Mouse (Mus musculus): ENCODE results near the gene Rell1. TPM values are rescaled to one million over a fixed set of nuclear protein-coding genes. Genes with fewer than 3 reads are reported as not detected.

The Rell1 gene
- polyA plus RNA-seq, 1 experiment from 2014 or later, result 10.4 TPM

DNA sequence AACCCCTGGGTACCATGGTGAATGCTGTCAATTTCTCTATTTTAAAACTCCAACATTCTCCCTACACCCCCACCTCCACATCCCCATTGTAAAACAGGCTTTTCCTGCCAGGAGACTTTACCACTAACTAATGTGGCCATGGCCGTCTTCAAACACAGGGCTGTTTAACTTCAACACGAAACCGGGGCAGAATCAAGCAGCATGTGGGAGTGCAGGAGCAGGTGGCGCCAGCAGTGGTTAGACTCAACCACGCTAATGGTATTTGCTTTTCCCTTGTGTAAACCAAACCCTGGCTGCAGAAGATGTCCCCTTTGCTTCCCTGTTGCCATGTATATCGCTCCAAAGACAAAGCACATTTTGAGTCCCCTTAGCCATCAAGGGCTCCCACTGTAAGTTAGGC lies 76.8 kb downstream of the Rell1 start:
- ATAC-seq (peak; percentile 47; the same call in 1 of the 2 replicates), DNase-seq (no peak)
- Histone ChIP-seq H3K27ac (ENCODE audit: low read depth) (no peak overlapping the region), H3K4me1 (ENCODE audit: insufficient read depth) (peaks cover 8% of the 10 kb centered on the region), H3K4me3 (ENCODE audit: low read depth, low read length) (no peak overlapping the region), H3K4me2 (ENCODE audit: low read depth, low read length) (no peak overlapping the region), H3K36me3 (replicated peaks; ENCODE audit: insufficient read depth, low read length) (0 out of 2 replicates have a peak, but pooled peaks cover 2% of the 10 kb centered on the region), H3K9ac (replicated peaks) (no peak overlapping the region), H3K27me3 (ENCODE audit: insufficient read depth, low read length) (no peaks in the 10 kb centered on the region), H3K9me3 (ENCODE audit: low read length) (no peaks in the 10 kb centered on the region)
- WGBS (ENCODE audit: insufficient replicate concordance), result 60% methylated on average over 6 of the region's 6 CpGs
- TF ChIP-seq CTCF (IDR thresholded peaks at IDR 0.05; ENCODE audit: low read depth) (no peak), EP300 (IDR thresholded peaks at IDR 0.05; ENCODE audit: low read depth) (no peak)

GRCm38 (mm10) chr5:63891241-63891640 lies 77.5 kb downstream of the Rell1 start:
- no peak overlapping the region for H3K4me2 ChIP-seq (ENCODE audit: low read depth, low read length)
- H3K9ac ChIP-seq (replicated peaks), result no peak overlapping the region
- no peak overlapping the region for H3K4me3 ChIP-seq (ENCODE audit: low read depth, low read length)
- no peak overlapping the region for H3K27ac ChIP-seq (ENCODE audit: low read depth)
- TF ChIP-seq EP300 (IDR thresholded peaks at IDR 0.05; ENCODE audit: low read depth) (no peak), CTCF (IDR thresholded peaks at IDR 0.05; ENCODE audit: low read depth) (no peak)
- 0 out of 2 replicates have a peak, but pooled peaks cover 2% of the 10 kb centered on the region for H3K36me3 ChIP-seq (replicated peaks; ENCODE audit: insufficient read depth, low read length)
- DNase-seq (no peak), ATAC-seq (no peak)
- no peaks in the 10 kb centered on the region for H3K9me3 ChIP-seq (ENCODE audit: low read length)
- H3K4me1 ChIP-seq (ENCODE audit: insufficient read depth), result peaks cover 8% of the 10 kb centered on the region
- H3K27me3 ChIP-seq (ENCODE audit: insufficient read depth, low read length), result no peaks in the 10 kb centered on the region
- WGBS (ENCODE audit: insufficient replicate concordance), result 74% methylated on average over 4 of the region's 4 CpGs

DNA sequence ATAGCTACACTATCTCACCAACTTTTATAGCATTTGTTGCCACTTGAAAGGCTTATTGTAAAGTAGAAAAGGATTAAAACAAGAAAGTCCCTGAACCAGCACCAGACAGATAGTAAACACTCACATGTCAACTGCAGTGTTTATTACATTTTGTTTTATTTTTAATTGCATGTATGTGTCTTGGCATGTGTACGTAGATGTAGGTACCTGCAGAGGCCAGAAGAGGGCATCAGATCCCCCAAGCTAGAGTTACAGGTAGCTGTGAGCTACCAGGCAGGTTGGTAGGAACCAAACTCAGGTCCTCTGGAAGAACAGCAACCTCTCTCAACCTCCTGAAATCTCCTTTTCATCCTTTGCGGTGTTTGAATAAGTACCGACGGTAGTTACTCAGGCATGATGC lies 81.6 kb downstream of the Rell1 start:
- H3K4me3 ChIP-seq (ENCODE audit: low read depth, low read length), result no peak overlapping the region
- no peak overlapping the region for H3K9ac ChIP-seq (replicated peaks)
- TF ChIP-seq EP300 (IDR thresholded peaks at IDR 0.05; ENCODE audit: low read depth) (peak; percentile 47; the same call in 1 of the 2 replicates), CTCF (IDR thresholded peaks at IDR 0.05; ENCODE audit: low read depth) (peak; percentile 29; the same call in 1 of the 2 replicates)
- H3K36me3 ChIP-seq (replicated peaks; ENCODE audit: insufficient read depth, low read length), result 0 out of 2 replicates have a peak, but pooled peaks cover 2% of the 10 kb centered on the region
- H3K27ac ChIP-seq (ENCODE audit: low read depth), result no peak overlapping the region
- no peaks in the 10 kb centered on the region for H3K9me3 ChIP-seq (ENCODE audit: low read length)
- no peaks in the 10 kb centered on the region for H3K27me3 ChIP-seq (ENCODE audit: insufficient read depth, low read length)
- DNase-seq, result no peak
- no peaks in the 10 kb centered on the region for H3K4me1 ChIP-seq (ENCODE audit: insufficient read depth)
- no peak for ATAC-seq
- WGBS (ENCODE audit: insufficient replicate concordance), result 92% methylated on average over 4 of the region's 4 CpGs
- no peak overlapping the region for H3K4me2 ChIP-seq (ENCODE audit: low read depth, low read length)

DNA sequence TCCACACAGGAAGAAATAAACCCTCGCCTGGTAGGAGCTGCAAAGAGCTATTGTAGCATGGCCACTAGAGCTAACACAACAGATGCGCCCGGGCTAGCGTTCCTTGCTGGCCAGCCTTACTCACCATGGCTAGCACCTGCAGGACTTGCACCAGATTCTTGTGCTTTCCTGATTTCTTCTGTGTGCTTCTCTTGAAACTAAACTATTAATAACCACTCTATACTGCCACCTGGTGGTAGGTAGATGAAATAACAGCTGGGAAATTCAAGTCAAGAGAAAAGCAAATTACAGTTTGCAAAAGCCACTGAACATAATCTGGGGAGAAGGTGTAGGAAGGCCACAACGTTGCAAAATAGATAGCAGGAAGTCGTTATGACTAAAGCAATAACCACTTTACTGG lies 82.0 kb downstream of the Rell1 start:
- Histone ChIP-seq H3K4me2 (ENCODE audit: low read depth, low read length) (no peak overlapping the region), H3K4me1 (ENCODE audit: insufficient read depth) (no peaks in the 10 kb centered on the region), H3K4me3 (ENCODE audit: low read depth, low read length) (no peak overlapping the region), H3K27ac (ENCODE audit: low read depth) (no peak overlapping the region), H3K27me3 (ENCODE audit: insufficient read depth, low read length) (no peaks in the 10 kb centered on the region), H3K36me3 (replicated peaks; ENCODE audit: insufficient read depth, low read length) (0 out of 2 replicates have a peak, but pooled peaks cover 2% of the 10 kb centered on the region), H3K9ac (replicated peaks) (no peak overlapping the region), H3K9me3 (ENCODE audit: low read length) (no peaks in the 10 kb centered on the region)
- DNase-seq (no peak), ATAC-seq (peak; percentile 40)
- WGBS (ENCODE audit: insufficient replicate concordance), result 31% methylated on average over 6 of the region's 6 CpGs
- TF ChIP-seq CTCF (IDR thresholded peaks at IDR 0.05; ENCODE audit: low read depth), result peak; percentile 78
- no peak; the same call in 1 of the 2 replicates for TF ChIP-seq EP300 (IDR thresholded peaks at IDR 0.05; ENCODE audit: low read depth)

GRCm38 (mm10) chr5:63886292-63886691 lies 82.4 kb downstream of the Rell1 start:
- H3K4me3 ChIP-seq (ENCODE audit: low read depth, low read length), result no peak overlapping the region
- no peaks in the 10 kb centered on the region for H3K4me1 ChIP-seq (ENCODE audit: insufficient read depth)
- TF ChIP-seq CTCF (IDR thresholded peaks at IDR 0.05; ENCODE audit: low read depth) (no peak), EP300 (IDR thresholded peaks at IDR 0.05; ENCODE audit: low read depth) (no peak)
- no peak overlapping the region for H3K9ac ChIP-seq (replicated peaks)
- 0 out of 2 replicates have a peak, but pooled peaks cover 2% of the 10 kb centered on the region for H3K36me3 ChIP-seq (replicated peaks; ENCODE audit: insufficient read depth, low read length)
- no peak overlapping the region for H3K27ac ChIP-seq (ENCODE audit: low read depth)
- no peaks in the 10 kb centered on the region for H3K27me3 ChIP-seq (ENCODE audit: insufficient read depth, low read length)
- H3K4me2 ChIP-seq (ENCODE audit: low read depth, low read length), result no peak overlapping the region
- WGBS (ENCODE audit: insufficient replicate concordance), result 78% methylated on average over 5 of the region's 5 CpGs
- DNase-seq (no peak), ATAC-seq (no peak)
- H3K9me3 ChIP-seq (ENCODE audit: low read length), result no peaks in the 10 kb centered on the region

GRCm38 (mm10) chr5:63879026-63879425 lies 89.7 kb downstream of the Rell1 start:
- no peaks in the 10 kb centered on the region for H3K27me3 ChIP-seq (ENCODE audit: insufficient read depth, low read length)
- ATAC-seq, result no peak
- no peaks in the 10 kb centered on the region for H3K36me3 ChIP-seq (replicated peaks; ENCODE audit: insufficient read depth, low read length)
- H3K27ac ChIP-seq (ENCODE audit: low read depth), result no peak overlapping the region
- WGBS (ENCODE audit: insufficient replicate concordance), result 88% methylated on average over 10 of the region's 10 CpGs
- H3K4me1 ChIP-seq (ENCODE audit: insufficient read depth), result 0 out of 2 replicates have a peak, but pooled peaks cover 2% of the 10 kb centered on the region
- no peaks in the 10 kb centered on the region for H3K9me3 ChIP-seq (ENCODE audit: low read length)
- no peak overlapping the region for H3K9ac ChIP-seq (replicated peaks)
- H3K4me3 ChIP-seq (ENCODE audit: low read depth, low read length), result no peak overlapping the region
- no peak for TF ChIP-seq CTCF (IDR thresholded peaks at IDR 0.05; ENCODE audit: low read depth)
- no peak for TF ChIP-seq EP300 (IDR thresholded peaks at IDR 0.05; ENCODE audit: low read depth)
- H3K4me2 ChIP-seq (ENCODE audit: low read depth, low read length), result no peak overlapping the region
- no peak for DNase-seq
